8 mouse cellular contexts compared by ENCODE assay signal in genomic region chr11:119685477-119685876, GRCm38 (mm10).
DNase-seq lines count a peak whose midpoint lies in the region; ATAC-seq and TF ChIP-seq lines count a peak whose summit lies in the region.

No protein-coding gene starts in this region.

- no peaks in the 10 kb centered on the region for H3K36me3 ChIP-seq in heart, postnatal 0 days (replicated peaks; ENCODE audit: control insufficient read depth, insufficient read depth, low read length)

- 0 out of 2 replicates have a peak overlapping the region, but pooled peaks have one; percentile 39 for H3K27ac ChIP-seq in heart, postnatal 0 days (ENCODE audit: low read depth)

- 22% methylated on average over 5 of the region's 5 CpGs for WGBS in heart, postnatal 0 days

- DNase-seq in left cerebral cortex, postnatal 14 days (ENCODE audit: low spot score in 2 of 2) = peak; percentile 32 to 59
- no peak for DNase-seq in left cerebral cortex, adult 8-10 months (ENCODE audit: low spot score in 2 of 2)
- peak; percentile 86 for DNase-seq in adrenal gland, postnatal 14 days
- DNase-seq in heart, postnatal 0 days (ENCODE audit: low spot score) = peak; percentile 58
- DNase-seq in lung, postnatal 36 days = peak; percentile 75
- DNase-seq in B cell, adult 2 months = no peak
- DNase-seq in retina, postnatal 1 day = no peak
- DNase-seq in gastrocnemius, adult 18-20 months (ENCODE audit: low spot score) = no peak

- peak overlapping the region; percentile 24; the same call in 1 of the 2 replicates for H3K4me2 ChIP-seq in heart, postnatal 0 days (ENCODE audit: low read depth, low read length)

- no peak for TF ChIP-seq CTCF in heart, postnatal 0 days (IDR thresholded peaks at IDR 0.05; ENCODE audit: low read depth)

- no peak overlapping the region for H3K4me3 ChIP-seq in heart, postnatal 0 days (ENCODE audit: low read depth, low read length)

- intact Hi-C loops in left cerebral cortex, postnatal 14 days (cut with DNase I) = no loop called here

- 0 out of 2 replicates have a peak, but pooled peaks have one; percentile 33 for ATAC-seq in heart, postnatal 0 days (ENCODE audit: insufficient read depth, low read depth)

- no peaks in the 10 kb centered on the region for H3K27me3 ChIP-seq in heart, postnatal 0 days (ENCODE audit: control insufficient read depth, insufficient read depth, low read length)

- no peak overlapping the region for H3K9ac ChIP-seq in heart, postnatal 0 days (replicated peaks; ENCODE audit: low read depth, low read length)

- no peak for TF ChIP-seq EP300 in heart, postnatal 0 days (IDR thresholded peaks at IDR 0.05; ENCODE audit: low read depth)

- H3K9me3 ChIP-seq in heart, postnatal 0 days (replicated peaks; ENCODE audit: control insufficient read depth, low read length) = no peaks in the 10 kb centered on the region

- H3K4me1 ChIP-seq in heart, postnatal 0 days (ENCODE audit: control insufficient read depth, insufficient read depth) = peaks cover 64% of the 10 kb centered on the region

Comparison
In these comparisons a context has a peak if more than half of its experiments do, and no peak if none do; other contexts are left out.
1. DNase-seq: peak in left cerebral cortex, postnatal 14 days (2 of 2), adrenal gland, postnatal 14 days (single experiment), heart, postnatal 0 days (single experiment) and lung, postnatal 36 days (single experiment); none in left cerebral cortex, adult 8-10 months (0 of 2), B cell, adult 2 months (0 of 2), retina, postnatal 1 day (single experiment) and gastrocnemius, adult 18-20 months (single experiment).